Mouse (Mus musculus) heart, postnatal 0 days (tissue): ENCODE measurements around the gene Cubn. TPM values are rescaled to one million over a fixed set of nuclear protein-coding genes. Genes with fewer than 3 reads are reported as not detected.

Source experiments
- ATAC-seq: fragments of 200-750 bp; cut with Nextera tagmentation; 2 replicates; pipeline ENCODE4 v1.8.0; 2017; ENCODE audit warnings: low read depth, moderate number of reproducible peaks, moderate library complexity; ENCODE audit not compliant: insufficient read depth
- DNase-seq: peaks from one replicate; pipeline ENCODE4 v3.0.0-alpha.2; 2016; ENCODE audit warnings: low spot score
- H3K27ac ChIP-seq: fragments of 300-500 bp; sonication (generic); 2 replicates; pipeline ENCODE4 v1.5.1; 2014; ENCODE audit warnings: low read depth, mild to moderate bottlenecking
- H3K27me3 ChIP-seq: fragments of 300-500 bp; sonication (generic); 2 replicates; pipeline ENCODE4 v1.6.1; 2014; ENCODE audit warnings: low read length, mixed read lengths; ENCODE audit not compliant: control insufficient read depth, insufficient read depth
- H3K36me3 ChIP-seq: fragments of 300-500 bp; sonication (generic); replicated peaks from 2 replicates; pipeline ENCODE4 v1.6.1; 2014; ENCODE audit warnings: low read length, mixed read lengths; ENCODE audit not compliant: control insufficient read depth, insufficient read depth
- H3K4me1 ChIP-seq: fragments of 300-500 bp; sonication (generic); 2 replicates; pipeline ENCODE4 v1.6.1; 2014; ENCODE audit warnings: antibody characterized with exemption; ENCODE audit not compliant: control insufficient read depth, insufficient read depth
- H3K4me2 ChIP-seq: fragments of 300-500 bp; sonication (generic); 2 replicates; pipeline ENCODE4 v1.6.1; 2014; ENCODE audit warnings: low read depth, mild to moderate bottlenecking, low read length, moderate library complexity
- H3K4me3 ChIP-seq: fragments of 300-500 bp; sonication (generic); 2 replicates; pipeline ENCODE4 v1.5.1; 2014; ENCODE audit warnings: low read depth, low read length
- H3K9ac ChIP-seq: fragments of 300-500 bp; sonication (generic); replicated peaks from 2 replicates; pipeline ENCODE4 v1.6.1; 2014; ENCODE audit warnings: low read depth, low read length, mixed read lengths
- H3K9me3 ChIP-seq: fragments of 300-500 bp; sonication (generic); replicated peaks from 2 replicates; pipeline ENCODE4 v1.6.1; 2016; ENCODE audit warnings: low read length; ENCODE audit not compliant: control insufficient read depth
- CTCF ChIP-seq: IDR thresholded peaks from 2 replicates; pipeline ENCODE4 v1.5.1; 2016; ENCODE audit warnings: antibody characterized with exemption, control low read depth, low read depth
- EP300 ChIP-seq: IDR thresholded peaks from 2 replicates; pipeline ENCODE4 v1.6.1; 2016; ENCODE audit warnings: antibody characterized with exemption, low read depth
- WGBS: fragments of 180-500 bp; shearing (Covaris S2); extraction: QIAGEN DNeasy Blood & Tissue Kit; methylation state at CpG from one replicate; pipeline ENCODE4 v1.1.7; 2014; 5-methylcytosine and 5-hydroxymethylcytosine counted together
- polyA plus RNA-seq: library from polyadenylated mRNA; unstranded; fragments of >200 nt; fragmentation: Nextera tagmentation; extraction: Ambion mirVana; gene quantifications from 2 replicates; pipeline ENCODE4 v1.2.1, GENCODE M21; 2015
- total RNA-seq: library from RNA; depleted of rRNA; stranded (reverse); fragments of >200 nt; gene quantifications from 2 replicates; pipeline ENCODE4 v1.2.3, GENCODE M21; 2014; ENCODE audit warnings: low replicate concordance

Gene Cubn
- total and polyA plus RNA-seq, 2 experiments from 2014 or later, result 0.27 to 1.5 TPM

- Histone ChIP-seq H3K4me2 (no peak overlapping the region), H3K4me3 (no peak overlapping the region), H3K27ac (no peak overlapping the region), H3K4me1 (no peaks in the 10 kb centered on the region), H3K9me3 (peaks cover 8% of the 10 kb centered on the region; the same call in 1 of the 2 replicates), H3K27me3 (no peaks in the 10 kb centered on the region), H3K36me3 (peaks cover 72% of the 10 kb centered on the region), H3K9ac (no peak overlapping the region)
- TF ChIP-seq EP300 (no peak), CTCF (no peak)
- WGBS, result 91% methylated on average over 2 of the region's 2 CpGs
- ATAC-seq (no peak), DNase-seq (no peak)
Observed at GRCm38 (mm10) chr2:13258606-13259005, 233.0 kb downstream of the Cubn start.

- H3K27me3 ChIP-seq, result no peaks in the 10 kb centered on the region
- no peak overlapping the region for H3K4me2 ChIP-seq
- no peak for DNase-seq
- peaks cover 8% of the 10 kb centered on the region for H3K4me1 ChIP-seq
- no peak overlapping the region for H3K9ac ChIP-seq
- no peak overlapping the region for H3K27ac ChIP-seq
- TF ChIP-seq EP300, result no peak
- no peak for TF ChIP-seq CTCF
- H3K9me3 ChIP-seq, result no peaks in the 10 kb centered on the region
- 64% methylated on average over 9 of the region's 9 CpGs for WGBS
- ATAC-seq, result no peak
- H3K4me3 ChIP-seq, result no peak overlapping the region
- peaks cover 46% of the 10 kb centered on the region for H3K36me3 ChIP-seq
Observed at GRCm38 (mm10) chr2:13240711-13241110, 250.9 kb downstream of the Cubn start.

GRCm38 (mm10) chr2:13237140-13237901 lies 254.3 kb downstream of the Cubn start:
- H3K9me3 ChIP-seq, result no peaks in the 10 kb centered on the region
- no peak overlapping the region for H3K27ac ChIP-seq
- TF ChIP-seq CTCF (peak; percentile 83), EP300 (no peak)
- no peak overlapping the region for H3K4me2 ChIP-seq
- no peak overlapping the region for H3K4me3 ChIP-seq
- DNase-seq, result peak; percentile 66
- H3K4me1 ChIP-seq, result peaks cover 19% of the 10 kb centered on the region
- ATAC-seq, result 0 out of 2 replicates have a peak, but pooled peaks have one; percentile 4
- 79% methylated on average over 8 of the region's 8 CpGs for WGBS
- H3K27me3 ChIP-seq, result no peaks in the 10 kb centered on the region
- H3K9ac ChIP-seq, result no peak overlapping the region
- peaks cover 39% of the 10 kb centered on the region for H3K36me3 ChIP-seq

GRCm38 (mm10) chr2:13235696-13236095 lies 255.9 kb downstream of the Cubn start:
- Histone ChIP-seq H3K9ac (no peak overlapping the region), H3K9me3 (no peaks in the 10 kb centered on the region), H3K27me3 (no peaks in the 10 kb centered on the region), H3K4me2 (no peak overlapping the region), H3K36me3 (peaks cover 25% of the 10 kb centered on the region), H3K27ac (peak overlapping the region; percentile 47), H3K4me3 (no peak overlapping the region), H3K4me1 (peaks cover 19% of the 10 kb centered on the region)
- WGBS, result 15% methylated on average over 5 of the region's 5 CpGs
- peak; percentile 87 for ATAC-seq
- peak; percentile 58 for DNase-seq
- TF ChIP-seq CTCF (no peak), EP300 (no peak)

GRCm38 (mm10) chr2:13234796-13235195 lies 256.8 kb downstream of the Cubn start:
- Histone ChIP-seq H3K36me3 (peaks cover 16% of the 10 kb centered on the region), H3K4me2 (no peak overlapping the region), H3K27ac (no peak overlapping the region), H3K9ac (no peak overlapping the region), H3K27me3 (no peaks in the 10 kb centered on the region), H3K4me3 (no peak overlapping the region), H3K4me1 (peaks cover 19% of the 10 kb centered on the region), H3K9me3 (no peaks in the 10 kb centered on the region)
- ATAC-seq (no peak), DNase-seq (no peak)
- no peak for TF ChIP-seq CTCF
- no peak for TF ChIP-seq EP300
- 93% methylated on average over 10 of the region's 10 CpGs for whole genome bisulfite sequencing

GRCm38 (mm10) chr2:13233902-13234301 lies 257.7 kb downstream of the Cubn start:
- no peak overlapping the region for H3K4me3 ChIP-seq
- H3K36me3 ChIP-seq, result peaks cover 8% of the 10 kb centered on the region
- H3K4me2 ChIP-seq, result no peak overlapping the region
- H3K9me3 ChIP-seq, result no peaks in the 10 kb centered on the region
- no peak for TF ChIP-seq CTCF
- no peak for TF ChIP-seq EP300
- DNase-seq (no peak), ATAC-seq (no peak)
- no peak overlapping the region for H3K27ac ChIP-seq
- H3K27me3 ChIP-seq, result no peaks in the 10 kb centered on the region
- no peak overlapping the region for H3K9ac ChIP-seq
- H3K4me1 ChIP-seq, result peaks cover 19% of the 10 kb centered on the region
- WGBS, result 56% methylated on average over 7 of the region's 7 CpGs
